Comparison of ENCODE assay signal across 8 mouse cellular contexts in genomic region chr6:124663424-124663795, GRCm38 (mm10). TPM values are rescaled to one million over a fixed set of nuclear protein-coding genes. Genes with fewer than 3 reads are reported as not detected.
A peak's percentile ranks its signal among the peaks of the same experiment; 100 is the strongest.
DNase-seq lines count a peak whose midpoint lies in the region; ATAC-seq and TF ChIP-seq lines count a peak whose summit lies in the region.

No protein-coding gene starts in this region.

- 10% methylated on average over 13 of the region's 13 CpGs for WGBS in lung, adult 2 months
- WGBS in limb, embryonic 12.5 days, result 20% methylated on average over 13 of the region's 13 CpGs
- 17% methylated on average over 13 of the region's 13 CpGs for WGBS in olfactory bulb, adult 2 months

- peak overlapping the region; percentile 81 for H3K4me2 ChIP-seq in limb, embryonic 12.5 days

- H3K9ac ChIP-seq in limb, embryonic 12.5 days (replicated peaks), result peak overlapping the region; percentile 71

- no peak; the same call in 1 of the 2 replicates for ATAC-seq in limb, embryonic 12.5 days (ENCODE audit: insufficient number of reproducible peaks, insufficient read depth, low FRiP score, low TSS enrichment, low read depth)
- no peak for ATAC-seq in cerebellum, adult (ENCODE audit: insufficient number of reproducible peaks, low FRiP score, low TSS enrichment)

- H3K27me3 ChIP-seq in limb, embryonic 12.5 days, result no peaks in the 10 kb centered on the region

- H3K4me1 ChIP-seq in lung, adult 2 months (ENCODE audit: control insufficient read depth, insufficient read depth, low read length), result peaks cover 2% of the 10 kb centered on the region; the same call in 1 of the 2 replicates
- H3K4me1 ChIP-seq in embryonic fibroblast, embryonic 13.5 days (ENCODE audit: control insufficient read depth, insufficient read depth, low read length), result peaks cover 4% of the 10 kb centered on the region; the same call in 1 of the 2 replicates
- peaks cover 8% of the 10 kb centered on the region; the same call in 1 of the 2 replicates for H3K4me1 ChIP-seq in limb, embryonic 12.5 days (replicated peaks)
- peaks cover 9% of the 10 kb centered on the region for H3K4me1 ChIP-seq in olfactory bulb, adult 2 months (ENCODE audit: control insufficient read depth, insufficient read depth, low read length)

- no peak for TF ChIP-seq POLR2A in lung, adult 2 months (IDR thresholded peaks at IDR 0.05; ENCODE audit: borderline replicate concordance, extremely low read depth, low read depth, low read length)
- no peak for TF ChIP-seq POLR2A in embryonic fibroblast, embryonic 13.5 days (IDR thresholded peaks at IDR 0.05; ENCODE audit: low read depth, low read length)
- no peak for TF ChIP-seq POLR2A in olfactory bulb, adult 2 months (IDR thresholded peaks at IDR 0.05; ENCODE audit: insufficient read depth, low read depth, low read length)

- no peaks in the 10 kb centered on the region for H3K9me3 ChIP-seq in limb, embryonic 12.5 days

- no peak for TF ChIP-seq CTCF in lung, adult 2 months (IDR thresholded peaks at IDR 0.05; ENCODE audit: insufficient read depth, low read length)
- no peak for TF ChIP-seq CTCF in embryonic fibroblast, embryonic 13.5 days (IDR thresholded peaks at IDR 0.05; ENCODE audit: borderline replicate concordance, insufficient read depth, low read length)
- TF ChIP-seq CTCF in olfactory bulb, adult 2 months (IDR thresholded peaks at IDR 0.05; ENCODE audit: insufficient read depth, low read depth, low read length), result peak; percentile 47; the same call in 1 of the 2 replicates

- 0 out of 2 replicates have a peak overlapping the region, but pooled peaks have one; percentile 10 for H3K27ac ChIP-seq in embryonic fibroblast, embryonic 13.5 days (ENCODE audit: insufficient read depth, low read length)
- H3K27ac ChIP-seq in limb, embryonic 12.5 days, result peak overlapping the region; percentile 78; the same call in 1 of the 2 replicates
- H3K27ac ChIP-seq in olfactory bulb, adult 2 months (ENCODE audit: insufficient read depth, low read depth, low read length), result 0 out of 2 replicates have a peak overlapping the region, but pooled peaks have one; percentile 13

- DNase-seq in lung, adult 2 months, result no peak
- no peak for DNase-seq in lung, postnatal 4 days
- no peak for DNase-seq in adrenal gland, adult 8-10 months
- DNase-seq in thymus, postnatal 4 days, result no peak

- no peaks in the 10 kb centered on the region for H3K36me3 ChIP-seq in limb, embryonic 12.5 days

- H3K4me3 ChIP-seq in lung, adult 2 months (replicated peaks; ENCODE audit: extremely low read depth, low read depth, low read length), result peak overlapping the region; percentile 88
- peak overlapping the region; percentile 83 for H3K4me3 ChIP-seq in embryonic fibroblast, embryonic 13.5 days (ENCODE audit: insufficient read depth, low read length)
- peak overlapping the region; percentile 65 for H3K4me3 ChIP-seq in limb, embryonic 12.5 days (replicated peaks)
- H3K4me3 ChIP-seq in olfactory bulb, adult 2 months (ENCODE audit: insufficient read depth, low read depth, low read length), result peak overlapping the region; percentile 83

RNA-seq across cellular contexts. Expression of gene Lpcat3, which starts 0.6 kb away (rescaled TPM):
- 83.3 and 112 TPM in 2 replicates for polyA plus RNA-seq in lung, adult 2 months (2012; rRNA removed)
- polyA plus RNA-seq in embryonic fibroblast, embryonic 13.5 days (2011; ENCODE audit: insufficient read length, low read depth, missing spikeins), result 51.4 and 67.0 TPM in 2 replicates
- polyA plus RNA-seq in limb, embryonic 12.5 days (2016; fragmentation: Nextera tagmentation; extraction: Ambion mirVana), result 46.9 and 49.1 TPM in 2 replicates
- polyA plus RNA-seq in olfactory bulb, adult 2 months (2012; ENCODE audit: insufficient read depth, insufficient read length, low replicate concordance, missing spikeins), result not detected in 2 replicates
- 100 to 1,000 TPM in 1 of 4 experiments, 10 to 100 TPM in 3; 75.1 to 111 (median 90.7) TPM for total RNA-seq in adrenal gland, adult 8-10 months (2022)

RNA-seq across cellular contexts. Expression of gene C1s2, which starts 27.5 kb away (rescaled TPM):
- 0.06 TPM in 1 of 2 replicates, not detected in the other for polyA plus RNA-seq in lung, adult 2 months (2012; rRNA removed)
- 0.42 TPM in 1 of 2 replicates, not detected in the other for polyA plus RNA-seq in embryonic fibroblast, embryonic 13.5 days (2011; ENCODE audit: insufficient read length, low read depth, missing spikeins)
- 0.08 TPM in 1 of 2 replicates, not detected in the other for polyA plus RNA-seq in limb, embryonic 12.5 days (2016; fragmentation: Nextera tagmentation; extraction: Ambion mirVana)
- not detected in 2 replicates for polyA plus RNA-seq in olfactory bulb, adult 2 months (2012; ENCODE audit: insufficient read depth, insufficient read length, low replicate concordance, missing spikeins)
- total RNA-seq in adrenal gland, adult 8-10 months (2022), result 1 to 10 TPM; 1.8 to 4.1 (median 3.0) TPM

RNA-seq across cellular contexts. Expression of gene Emg1, which starts 48.6 kb away (rescaled TPM):
- polyA plus RNA-seq in lung, adult 2 months (2012; rRNA removed), result 29.6 and 42.9 TPM in 2 replicates
- polyA plus RNA-seq in embryonic fibroblast, embryonic 13.5 days (2011; ENCODE audit: insufficient read length, low read depth, missing spikeins), result 67.1 and 68.9 TPM in 2 replicates
- polyA plus RNA-seq in limb, embryonic 12.5 days (2016; fragmentation: Nextera tagmentation; extraction: Ambion mirVana), result 199 and 219 TPM in 2 replicates
- polyA plus RNA-seq in olfactory bulb, adult 2 months (2012; ENCODE audit: insufficient read depth, insufficient read length, low replicate concordance, missing spikeins), result not detected in 2 replicates
- 10 to 100 TPM; 81.9 to 100.0 (median 86.2) TPM for total RNA-seq in adrenal gland, adult 8-10 months (2022)

RNA-seq across cellular contexts. Expression of gene Phb2, which starts 48.7 kb away (rescaled TPM):
- 64.7 and 74.4 TPM in 2 replicates for polyA plus RNA-seq in lung, adult 2 months (2012; rRNA removed)
- polyA plus RNA-seq in embryonic fibroblast, embryonic 13.5 days (2011; ENCODE audit: insufficient read length, low read depth, missing spikeins), result 249 and 253 TPM in 2 replicates
- 358 and 367 TPM in 2 replicates for polyA plus RNA-seq in limb, embryonic 12.5 days (2016; fragmentation: Nextera tagmentation; extraction: Ambion mirVana)
- polyA plus RNA-seq in olfactory bulb, adult 2 months (2012; ENCODE audit: insufficient read depth, insufficient read length, low replicate concordance, missing spikeins), result not detected in 2 replicates
- 100 to 1,000 TPM; 255 to 303 (median 272) TPM for total RNA-seq in adrenal gland, adult 8-10 months (2022)

Comparison
In these comparisons a context has a peak if more than half of its experiments do, and no peak if none do; other contexts are left out.
1. H3K27ac ChIP-seq: peak in every context shown above with its lines; median percentile 78 in limb, embryonic 12.5 days; 13 in olfactory bulb, adult 2 months; 10 in embryonic fibroblast, embryonic 13.5 days.
2. RNA of gene Lpcat3, which starts 0.6 kb away (polyA plus RNA-seq): 83.3 to 112 TPM in lung, adult 2 months, 51.4 to 67.0 TPM in embryonic fibroblast, embryonic 13.5 days and 46.9 to 49.1 TPM in limb, embryonic 12.5 days; not detected in olfactory bulb, adult 2 months; every median in the first group is over 10 times any median in the second.
3. Peak in every context shown above with its lines, with median percentiles within 50 percentile points of each other: H3K4me3 ChIP-seq.